Mouse (Mus musculus) cortical plate, adult 2 months (tissue): ENCODE results near the gene 1110008L16Rik. TPM values are rescaled to one million over a fixed set of nuclear protein-coding genes. Genes with fewer than 3 reads are reported as not detected.

Source experiments
- H3K27ac ChIP-seq: fragments of 200-500 bp; 2 replicates; pipeline ENCODE4 v1.5.1; 2012; ENCODE audit warnings: low read length, control low read depth, inconsistent platforms; ENCODE audit not compliant: insufficient read depth
- H3K4me1 ChIP-seq: fragments of 200-500 bp; 2 replicates; pipeline ENCODE4 v1.6.1; 2011; ENCODE audit warnings: low read length; ENCODE audit not compliant: control insufficient read depth, insufficient read depth
- H3K4me3 ChIP-seq: fragments of 200-500 bp; 2 replicates; pipeline ENCODE4 v1.5.1; 2011; ENCODE audit warnings: mild to moderate bottlenecking, low read length, control low read depth; ENCODE audit not compliant: insufficient read depth
- CTCF ChIP-seq: fragments of 200-500 bp; IDR thresholded peaks from 2 replicates; pipeline ENCODE4 v1.5.1; 2011; ENCODE audit warnings: mild to moderate bottlenecking, control low read depth, low read length; ENCODE audit not compliant: insufficient read depth; ENCODE audit errors: extremely low read depth
- POLR2A ChIP-seq: fragments of 200-500 bp; IDR thresholded peaks from 2 replicates; pipeline ENCODE4 v1.6.1; 2011; ENCODE audit warnings: mild to moderate bottlenecking, low read length, control low read depth; ENCODE audit not compliant: insufficient read depth; ENCODE audit errors: extremely low read depth
- polyA plus RNA-seq: library from polyadenylated mRNA; depleted of rRNA; stranded (reverse); fragments of >200 nt; gene quantifications from 2 replicates; pipeline ENCODE4 v1.2.3, GENCODE M21; 2012; rRNA removed

The 1110008L16Rik gene
- polyA plus RNA-seq, 1 experiment = 7.0 TPM

DNA sequence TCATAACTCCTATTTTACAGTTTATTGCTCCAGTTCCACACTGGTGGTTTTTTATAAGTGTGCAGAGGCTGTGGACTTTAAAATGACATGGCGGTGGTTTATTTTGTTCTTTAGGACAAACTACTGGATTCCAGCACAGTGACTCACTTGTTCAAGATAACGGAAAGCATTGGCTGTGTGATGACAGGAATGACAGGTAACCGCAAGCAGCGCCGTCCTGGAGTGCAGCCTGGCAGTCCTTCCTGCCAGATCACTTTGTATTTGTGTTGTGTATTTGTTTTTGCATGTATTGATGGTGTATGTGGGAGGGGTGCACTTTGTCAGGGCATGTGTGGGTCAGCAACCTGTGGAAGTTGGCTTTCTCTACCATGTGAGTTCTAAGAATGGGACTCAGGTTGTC, 108.5 kb downstream of the 1110008L16Rik start:
- no peak for TF ChIP-seq CTCF
- TF ChIP-seq POLR2A = no peak
- H3K4me3 ChIP-seq = no peak overlapping the region
- H3K27ac ChIP-seq = no peak overlapping the region
- no peaks in the 10 kb centered on the region for H3K4me1 ChIP-seq

DNA sequence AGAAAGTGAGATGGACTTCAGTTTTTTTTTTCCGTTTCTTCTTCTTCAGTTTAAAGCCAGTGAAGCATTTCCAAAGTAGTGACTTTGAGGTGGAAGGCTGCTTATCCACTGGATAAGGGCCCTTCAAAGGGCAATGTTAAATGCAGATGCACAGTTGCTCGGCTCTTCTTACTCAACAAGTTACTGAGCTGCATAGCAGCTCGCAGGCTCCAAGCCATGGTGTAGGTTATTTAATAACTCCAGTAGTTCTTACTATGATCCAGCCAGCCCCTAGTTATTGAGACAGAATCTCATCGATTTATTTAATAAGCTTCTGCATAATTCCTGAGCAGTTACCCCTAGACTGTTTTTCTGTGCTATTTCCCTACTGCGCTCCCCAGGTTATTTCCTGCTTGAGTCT, 115.9 kb downstream of the 1110008L16Rik start:
- no peaks in the 10 kb centered on the region for H3K4me1 ChIP-seq
- no peak overlapping the region for H3K27ac ChIP-seq
- no peak overlapping the region for H3K4me3 ChIP-seq
- no peak for TF ChIP-seq POLR2A
- no peak for TF ChIP-seq CTCF

DNA sequence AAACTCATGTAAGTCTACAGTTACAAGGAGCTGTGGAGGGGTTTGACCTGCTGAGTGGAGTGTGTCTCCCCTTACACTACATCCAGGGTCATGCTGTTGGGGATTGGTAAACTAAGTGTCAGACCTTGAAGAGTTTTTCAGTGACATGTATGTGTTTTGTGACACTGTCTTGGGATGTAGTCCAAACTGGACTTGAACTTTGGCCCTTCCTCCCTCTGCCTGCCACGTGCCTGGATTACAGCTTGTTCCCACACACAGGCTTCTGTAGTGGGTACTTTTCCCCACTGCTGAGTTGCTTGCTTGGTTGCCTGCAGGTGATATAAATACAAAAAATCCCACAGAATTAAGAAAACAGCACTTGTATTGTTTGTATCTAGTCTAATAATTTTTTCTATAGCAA, 116.4 kb downstream of the 1110008L16Rik start:
- no peak overlapping the region for H3K27ac ChIP-seq
- no peaks in the 10 kb centered on the region for H3K4me1 ChIP-seq
- TF ChIP-seq CTCF (no peak), POLR2A (no peak)
- H3K4me3 ChIP-seq = no peak overlapping the region

DNA sequence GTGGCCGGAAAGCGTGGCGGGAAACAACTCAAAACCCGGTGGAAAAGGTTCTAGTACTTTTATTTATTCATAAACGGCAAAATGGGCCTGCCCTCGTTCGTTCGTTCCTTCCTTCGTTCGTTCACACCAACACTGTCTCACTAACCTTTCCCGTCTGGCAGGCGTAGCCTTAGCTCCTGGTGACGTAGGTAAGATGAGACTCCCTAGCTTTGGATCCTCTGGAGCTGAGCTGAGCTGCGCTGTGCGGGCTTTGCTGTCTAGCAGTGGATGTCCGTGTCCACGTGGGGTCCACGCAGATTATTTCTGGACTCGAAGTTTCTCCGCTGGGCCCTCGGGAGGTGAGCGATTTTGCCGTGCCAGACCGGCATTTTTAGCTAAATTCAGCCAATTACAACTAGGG, 120.8 kb downstream of the 1110008L16Rik start:
- Histone ChIP-seq H3K4me1 (no peaks in the 10 kb centered on the region), H3K4me3 (no peak overlapping the region), H3K27ac (no peak overlapping the region)
- TF ChIP-seq CTCF (no peak), POLR2A (no peak)

DNA sequence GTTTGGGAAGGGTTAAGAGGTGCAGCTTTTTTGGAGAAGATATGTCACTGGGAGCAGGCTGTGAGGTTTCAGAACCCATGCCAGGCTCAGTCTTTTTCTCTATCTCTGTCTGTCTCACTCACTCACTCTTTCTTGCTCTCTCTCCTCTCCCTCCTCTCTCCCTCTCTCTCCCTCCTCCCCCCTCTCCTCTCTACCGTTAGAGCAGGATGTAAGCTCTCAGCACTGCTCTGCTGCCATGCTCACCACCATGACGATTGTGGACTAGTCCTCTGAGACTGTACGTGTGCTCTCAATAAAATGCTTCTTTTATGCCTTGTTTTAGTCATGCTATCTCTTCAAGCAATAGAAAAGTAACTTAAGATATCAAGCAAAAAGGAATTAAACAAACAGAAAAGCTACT, 122.7 kb downstream of the 1110008L16Rik start:
- TF ChIP-seq POLR2A (no peak), CTCF (no peak)
- Histone ChIP-seq H3K27ac (no peak overlapping the region), H3K4me1 (no peaks in the 10 kb centered on the region), H3K4me3 (no peak overlapping the region)

DNA sequence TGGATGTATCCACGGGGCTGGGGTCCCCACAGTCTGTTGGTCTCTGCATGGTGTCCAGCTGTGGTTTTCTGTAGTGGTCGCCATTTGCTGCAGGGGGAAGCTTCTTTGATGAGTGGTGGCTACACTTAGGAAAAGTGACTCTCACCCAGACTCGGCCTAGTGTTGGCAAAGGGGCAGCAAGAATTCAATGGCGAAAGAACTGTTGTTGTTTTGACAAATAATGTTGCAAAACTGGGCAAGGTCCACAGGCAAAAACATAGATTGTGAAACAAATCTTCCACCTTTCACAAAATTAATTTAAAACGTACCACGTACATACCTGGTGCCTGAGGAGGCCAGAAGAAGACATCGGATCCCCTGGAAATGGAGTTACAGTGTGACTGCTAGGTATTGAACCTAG, 126.9 kb downstream of the 1110008L16Rik start:
- no peak overlapping the region for H3K4me3 ChIP-seq
- TF ChIP-seq POLR2A (no peak), CTCF (no peak)
- no peaks in the 10 kb centered on the region for H3K4me1 ChIP-seq
- no peak overlapping the region for H3K27ac ChIP-seq

DNA sequence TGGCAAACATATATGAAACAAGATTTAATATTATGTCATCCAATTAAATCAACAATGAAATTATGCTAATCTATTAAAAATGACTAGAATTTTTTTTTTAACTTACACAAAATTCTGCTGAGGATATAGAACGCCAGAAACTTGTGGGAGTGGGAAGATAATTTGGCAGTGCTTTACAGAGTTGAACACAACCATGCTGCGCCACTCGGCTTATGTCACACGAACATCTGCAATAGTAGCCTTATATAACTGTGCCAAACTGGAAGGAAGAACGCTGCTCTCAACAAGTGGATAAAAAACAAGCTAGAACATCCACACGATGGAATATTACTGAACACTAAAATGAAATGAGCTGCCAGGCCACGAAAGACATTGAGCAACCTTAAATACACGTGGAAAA, 129.8 kb downstream of the 1110008L16Rik start:
- no peak overlapping the region for H3K27ac ChIP-seq
- no peak overlapping the region for H3K4me3 ChIP-seq
- TF ChIP-seq CTCF (no peak), POLR2A (no peak)
- no peaks in the 10 kb centered on the region for H3K4me1 ChIP-seq

DNA sequence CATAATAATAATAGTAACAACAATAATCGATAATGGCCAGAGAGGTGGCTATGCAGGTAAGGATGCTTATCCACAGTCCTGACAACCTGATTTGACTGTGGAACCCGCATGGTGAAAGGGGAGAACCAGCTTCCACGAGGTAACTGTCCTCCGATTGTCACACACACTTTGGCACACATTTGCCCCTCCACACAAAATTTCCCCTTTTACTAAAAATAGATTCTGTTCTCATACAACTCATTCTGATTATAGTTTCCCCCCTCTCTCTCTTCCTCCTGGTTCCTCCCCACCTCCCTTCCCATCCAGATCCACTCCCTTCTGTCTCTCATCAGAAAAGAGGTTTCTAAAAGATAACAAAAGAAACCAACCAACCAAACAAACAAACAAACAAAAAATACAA, 130.6 kb downstream of the 1110008L16Rik start:
- TF ChIP-seq POLR2A (no peak), CTCF (no peak)
- Histone ChIP-seq H3K4me3 (no peak overlapping the region), H3K27ac (no peak overlapping the region), H3K4me1 (no peaks in the 10 kb centered on the region)

Other genes with a start within 250 kb of the 1110008L16Rik start
- 15.9 and 17.1 TPM in 2 replicates for gene 2700097O09Rik, start 219.5 kb upstream of the 1110008L16Rik start, polyA plus RNA-seq
- 71.6 and 76.5 TPM in 2 replicates for gene Srp54a, start 219.3 kb upstream of the 1110008L16Rik start, polyA plus RNA-seq
- gene Fam177a, start 175.1 kb upstream of the 1110008L16Rik start, polyA plus RNA-seq = 25.6 and 27.4 TPM in 2 replicates
- gene Srp54b, start 144.5 kb upstream of the 1110008L16Rik start, polyA plus RNA-seq = 29.0 and 29.9 TPM in 2 replicates
- not detected in 2 replicates for gene 1700047I17Rik2, start 100.0 kb upstream of the 1110008L16Rik start, polyA plus RNA-seq
- gene Srp54c, start 69.4 kb upstream of the 1110008L16Rik start, polyA plus RNA-seq = 64.5 and 66.5 TPM in 2 replicates
- 10.5 and 10.9 TPM in 2 replicates for gene Ppp2r3c, start 3.4 kb downstream of the 1110008L16Rik start, polyA plus RNA-seq
- gene Psma6, start 84.6 kb downstream of the 1110008L16Rik start, polyA plus RNA-seq = 127 and 129 TPM in 2 replicates
- gene Nfkbia, start 193.1 kb downstream of the 1110008L16Rik start, polyA plus RNA-seq = 35.4 and 40.2 TPM in 2 replicates